Mouse (Mus musculus) heart, postnatal 4 days (tissue): ENCODE data around the gene Sh3gl3. TPM values are rescaled to one million over a fixed set of nuclear protein-coding genes. Genes with fewer than 3 reads are reported as not detected.

ENCODE experiments used
- DNase-seq: peaks from one replicate; pipeline ENCODE4 v3.0.0; 2021
- total RNA-seq, 2 experiments: library from RNA; stranded (reverse); gene quantifications; 2 replicates each; pipeline ENCODE4 v1.2.3; 2021

The Sh3gl3 gene
- total RNA-seq, 2 experiments from 2014 or later: 1.9 to 2.9 TPM

- no peak for DNase-seq
Observed at GRCm38 (mm10) chr7:82235486-82235885, 61.8 kb downstream of the Sh3gl3 start.

DNA sequence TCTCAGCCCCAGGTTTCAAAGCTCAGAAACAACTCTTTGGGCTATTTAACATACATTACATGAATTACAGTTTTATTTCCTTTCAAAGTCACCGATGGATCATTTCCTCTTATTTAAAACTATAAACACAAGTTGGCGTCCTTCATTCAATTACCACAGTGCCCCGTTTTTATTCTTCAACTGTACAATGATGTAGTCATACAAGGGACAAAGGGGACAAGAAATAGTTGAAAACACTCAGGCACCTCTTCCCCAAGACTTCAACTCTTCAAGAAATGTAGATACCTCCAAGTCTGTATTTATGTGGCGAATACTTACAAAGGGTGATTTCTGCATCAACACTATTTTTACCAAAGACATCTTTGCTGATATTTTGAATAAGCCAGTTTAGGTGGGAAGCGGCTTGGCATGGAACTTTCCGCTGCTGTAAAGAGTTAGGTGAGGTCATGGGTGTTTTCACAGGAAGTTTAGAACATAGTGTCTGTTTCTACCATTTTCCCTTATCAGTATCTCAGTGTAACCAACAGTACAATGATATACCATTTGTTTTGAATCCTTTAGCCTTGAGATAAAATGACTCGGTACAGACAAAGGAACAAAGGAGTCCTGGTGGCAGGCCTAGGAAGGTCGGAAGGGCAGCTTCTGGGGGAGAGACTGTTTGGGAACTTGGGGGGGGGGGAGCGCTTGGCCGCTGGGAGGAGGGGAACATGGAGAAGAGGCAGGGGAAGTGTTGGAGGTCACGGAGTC lies 62.7 kb downstream of the Sh3gl3 start:
- DNase-seq: no peak

DNA sequence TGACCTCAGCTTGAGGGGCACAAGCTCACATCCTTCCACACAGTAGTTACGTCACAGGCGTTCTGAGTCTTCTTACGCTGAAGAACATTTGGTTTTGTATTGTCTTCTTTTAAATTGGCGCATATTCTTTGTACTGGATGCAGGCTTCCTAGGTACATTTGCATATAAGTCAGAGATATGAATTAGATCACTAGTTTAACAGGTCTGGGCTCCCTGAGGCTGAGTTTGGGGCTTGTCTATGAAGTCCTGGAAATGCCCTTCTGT lies 63.2 kb downstream of the Sh3gl3 start:
- DNase-seq: no peak

- DNase-seq: no peak
Observed at GRCm38 (mm10) chr7:82240424-82241240, 67.0 kb downstream of the Sh3gl3 start.

- no peak for DNase-seq
Observed at GRCm38 (mm10) chr7:82244701-82245100, 71.1 kb downstream of the Sh3gl3 start.

GRCm38 (mm10) chr7:82248953-82249695 lies 75.5 kb downstream of the Sh3gl3 start:
- DNase-seq: no peak

- DNase-seq: no peak
Observed at GRCm38 (mm10) chr7:82253309-82253708, 79.7 kb downstream of the Sh3gl3 start.

DNA sequence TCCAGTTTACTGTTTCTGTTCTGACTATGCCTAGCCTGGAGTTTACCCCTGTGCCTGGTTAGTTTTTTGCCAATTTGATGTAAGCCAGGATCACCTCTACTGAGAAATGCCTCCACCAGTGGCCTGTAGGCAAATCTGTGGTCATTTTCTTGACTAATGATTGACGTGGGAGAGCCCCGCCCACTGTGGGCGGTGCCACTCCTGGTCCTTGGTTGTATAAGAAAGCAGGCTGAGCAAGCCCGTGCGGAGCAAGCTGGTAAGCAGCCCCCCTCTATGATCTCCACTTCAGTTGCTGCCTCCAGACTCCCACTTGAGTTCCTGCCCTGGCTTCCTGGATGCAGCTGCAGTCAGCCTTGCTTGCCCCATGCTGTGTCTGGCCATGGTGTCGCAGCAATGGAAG lies 83.3 kb downstream of the Sh3gl3 start:
- no peak for DNase-seq

DNA sequence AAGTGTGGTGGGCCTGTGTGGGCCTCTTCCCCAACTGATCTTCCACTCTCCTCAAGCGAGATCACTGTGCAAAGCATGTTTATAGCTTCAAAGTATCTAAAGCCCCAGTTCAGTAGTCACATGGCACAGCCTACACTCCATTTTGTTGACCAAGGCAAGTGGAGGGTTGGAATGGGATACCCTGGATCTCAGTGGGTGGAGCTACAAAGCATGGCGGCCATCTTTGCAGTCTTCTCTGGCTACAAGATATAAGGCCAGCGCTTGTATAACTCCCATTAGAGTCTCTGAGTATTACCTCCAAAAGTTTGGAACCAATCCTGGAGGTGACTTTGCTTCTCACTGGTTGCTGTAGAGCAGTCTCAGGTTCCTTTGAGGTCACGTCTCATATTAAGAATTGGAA lies 83.9 kb downstream of the Sh3gl3 start:
- no peak for DNase-seq

- peak; percentile 52 for DNase-seq
Observed at GRCm38 (mm10) chr7:82260210-82260609, 86.6 kb downstream of the Sh3gl3 start.

DNA sequence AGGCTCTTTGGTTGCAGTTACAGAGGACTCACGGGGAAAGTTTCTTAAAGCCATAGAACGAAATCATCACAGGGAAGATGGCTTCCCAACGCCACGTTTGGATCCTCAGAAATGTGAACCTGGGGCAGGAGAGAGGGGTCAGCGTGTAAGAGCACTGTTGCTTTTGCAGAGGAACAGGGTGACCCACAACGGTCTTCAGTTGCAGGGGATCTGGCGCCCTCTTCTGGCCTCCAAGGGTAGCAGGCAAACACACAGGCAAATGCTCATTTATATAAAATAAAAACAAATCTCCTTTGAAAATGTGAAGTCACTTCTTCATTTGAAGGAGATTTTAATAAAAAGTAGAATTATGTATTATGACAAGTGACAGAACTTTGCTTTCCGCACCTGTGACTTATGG lies 89.5 kb downstream of the Sh3gl3 start:
- peak; percentile 75 for DNase-seq

- no peak for DNase-seq
Observed at GRCm38 (mm10) chr7:82264119-82264518, 90.5 kb downstream of the Sh3gl3 start.

DNA sequence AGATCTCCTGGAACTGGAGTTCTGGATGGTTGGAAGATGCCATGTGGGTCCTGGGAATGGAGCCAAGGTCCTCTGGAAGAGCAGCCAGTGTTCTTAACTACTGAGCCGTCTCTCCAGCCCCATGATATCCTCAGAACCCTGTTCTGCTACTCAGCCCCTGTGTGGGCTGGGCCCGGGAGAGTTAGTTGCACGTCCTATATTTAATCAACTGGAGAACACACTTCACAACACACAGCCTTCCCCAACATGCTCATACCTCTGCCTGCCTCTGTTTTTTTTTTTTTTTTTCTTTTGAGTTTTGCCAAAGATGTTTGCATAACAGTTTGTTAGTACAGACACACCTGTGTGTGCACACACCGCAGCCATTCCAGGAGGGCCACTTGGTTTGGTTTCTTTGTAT lies 91.7 kb downstream of the Sh3gl3 start:
- no peak for DNase-seq

GRCm38 (mm10) chr7:82269948-82270347 lies 96.3 kb downstream of the Sh3gl3 start:
- no peak for DNase-seq

DNA sequence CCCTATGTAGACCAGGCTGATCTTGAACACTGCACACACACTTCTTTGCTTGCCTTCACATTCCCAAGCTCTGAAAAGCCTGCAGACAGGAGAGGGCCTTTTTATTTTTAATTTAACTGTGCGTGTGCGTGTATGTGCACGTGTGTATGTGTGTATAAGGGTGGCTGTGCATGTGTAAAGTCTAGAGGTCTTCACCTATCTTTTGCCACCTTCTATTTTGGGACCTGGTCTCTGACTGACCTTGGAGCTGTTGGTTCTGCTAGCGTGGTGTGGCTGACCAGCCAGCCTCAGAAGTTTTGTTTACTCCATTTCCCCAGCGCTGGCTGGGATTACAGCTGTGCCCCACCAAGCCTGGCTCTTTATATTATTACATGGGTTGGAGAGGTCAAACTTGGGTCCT lies 98.1 kb downstream of the Sh3gl3 start:
- no peak for DNase-seq

DNA sequence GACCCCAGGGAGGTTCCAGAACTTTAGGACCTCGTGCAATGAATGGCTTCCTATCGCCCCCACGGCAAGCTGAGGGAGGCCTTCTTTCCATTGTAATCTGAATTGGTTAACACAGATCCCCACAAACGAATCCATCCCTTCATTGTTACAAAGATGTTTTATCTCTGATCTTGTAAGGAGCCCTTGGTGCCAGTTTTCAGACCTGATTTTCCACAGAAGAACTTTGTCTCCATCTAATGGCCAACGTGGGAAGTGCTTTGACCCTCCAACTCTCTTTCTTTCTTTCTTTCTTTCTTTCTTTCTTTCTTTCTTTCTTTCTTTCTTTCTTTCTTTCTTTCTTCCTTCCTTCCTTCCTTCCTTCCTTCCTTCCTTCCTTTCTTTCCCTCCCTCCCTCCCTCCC lies 99.2 kb downstream of the Sh3gl3 start:
- peak; percentile 63 for DNase-seq

- DNase-seq: peak; percentile 75
Observed at GRCm38 (mm10) chr7:82274011-82274709, 100.5 kb downstream of the Sh3gl3 start.

- DNase-seq: no peak
Observed at GRCm38 (mm10) chr7:82274975-82275374, 101.3 kb downstream of the Sh3gl3 start.

GRCm38 (mm10) chr7:82275529-82276204 lies 102.0 kb downstream of the Sh3gl3 start:
- no peak for DNase-seq

DNA sequence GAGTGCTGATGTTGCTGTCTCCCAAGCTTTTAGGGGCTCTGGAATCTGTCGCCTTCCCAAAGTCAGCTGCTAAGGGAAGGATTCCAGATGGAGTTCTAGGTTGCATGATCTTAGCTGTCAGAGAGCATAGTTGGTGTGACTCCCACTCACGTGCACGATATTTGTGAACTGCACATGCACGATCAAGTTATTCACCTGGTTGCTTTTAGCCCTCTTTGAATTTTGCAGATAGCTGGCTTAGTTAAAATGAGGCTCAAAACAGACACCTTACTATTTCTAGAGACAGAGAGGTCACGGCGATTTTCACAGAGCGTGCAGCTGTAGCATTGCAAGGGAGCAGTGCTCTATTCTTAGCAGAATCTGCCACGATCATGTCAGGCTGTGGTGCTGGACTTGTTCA lies 108.4 kb downstream of the Sh3gl3 start:
- no peak for DNase-seq

DNA sequence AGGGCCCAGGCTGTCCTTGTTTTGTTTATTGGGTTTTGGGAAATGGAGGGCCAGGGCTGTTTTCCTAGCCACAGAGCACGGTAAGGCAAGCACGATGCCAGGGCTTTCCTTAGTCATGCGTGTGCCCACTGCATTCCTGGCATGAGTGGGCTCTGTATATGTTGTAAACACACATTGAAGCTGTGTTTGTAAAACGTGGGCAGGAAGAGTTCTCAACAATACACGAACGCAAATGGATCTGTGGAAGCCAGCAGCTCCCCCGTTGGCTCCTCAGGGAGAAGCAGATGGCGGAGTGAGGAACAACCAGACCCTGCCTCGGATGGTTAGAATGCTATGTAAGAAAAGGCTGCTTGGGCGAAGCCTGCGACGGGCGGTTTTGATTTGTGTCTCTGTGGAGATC lies 108.8 kb downstream of the Sh3gl3 start:
- no peak for DNase-seq

DNA sequence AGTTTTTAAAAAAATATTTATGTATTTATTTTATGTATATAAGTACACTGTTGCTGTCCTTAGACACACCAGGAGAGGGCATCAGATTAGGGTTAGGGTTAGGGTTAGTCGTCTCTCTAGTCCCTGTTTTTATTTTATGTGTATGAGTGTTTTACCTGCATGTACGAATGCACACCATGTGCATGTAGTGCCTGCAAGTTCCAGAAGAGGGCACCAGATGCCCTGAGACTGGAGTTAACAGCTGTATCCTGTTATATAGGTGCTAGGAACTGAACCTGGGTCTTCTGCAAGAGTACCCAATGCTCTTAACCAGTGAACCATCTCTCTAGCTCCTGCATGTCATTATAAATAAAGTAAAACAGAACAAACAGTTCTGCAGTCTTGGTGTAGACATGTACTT lies 113.6 kb downstream of the Sh3gl3 start:
- no peak for DNase-seq
